Mouse (Mus musculus): ENCODE measurements around the gene Rgs6.

DNA sequence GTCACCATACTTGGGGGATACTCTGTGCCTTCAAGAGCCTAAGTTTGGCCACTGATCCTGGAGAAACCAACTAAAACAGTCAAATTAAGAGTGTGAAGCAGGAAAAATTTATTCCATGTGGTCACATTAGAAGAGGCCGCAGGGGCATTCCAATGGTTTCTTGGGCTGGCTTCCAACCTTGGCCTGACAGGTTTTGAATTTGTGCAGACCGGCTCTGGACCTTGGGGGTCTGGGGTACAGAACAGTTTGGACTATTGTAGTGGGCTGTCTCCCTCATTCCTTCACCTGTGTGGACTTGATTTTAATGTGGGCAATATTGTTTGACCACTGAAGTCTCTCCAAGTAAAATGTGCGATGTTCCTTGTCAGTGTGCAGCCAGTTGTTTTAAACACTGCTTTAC is 222.5 kb downstream of the Rgs6 start:
- TF ChIP-seq CTCF (IDR thresholded peaks at IDR 0.05; ENCODE audit: low read depth, low read length) (no peak), POLR2A (IDR thresholded peaks at IDR 0.05; ENCODE audit: extremely low read depth, insufficient read depth, low read length) (no peak)
